Mouse (Mus musculus) neutrophil, adult 59 days (primary cell): ENCODE measurements around the gene Olfr94. TPM values are rescaled to one million over a fixed set of nuclear protein-coding genes. Genes with fewer than 3 reads are reported as not detected.

ENCODE experiments used
- total RNA-seq, 2 experiments: library from RNA; stranded (reverse); gene quantifications; 1 replicate in 1 of 2; 2 replicates in 1 of 2; pipeline ENCODE4 v1.2.4; 2023

Gene Olfr94
- not detected for total RNA-seq

GRCm38 (mm10) chr17:37200894-37201293 lies at the start of gene Olfr94:
Gene Olfr94 (minus strand): TSS chr17:37200994.

GRCm38 (mm10) chr17:37237230-37237629 lies 36.4 kb upstream of the Olfr94 start, which contains the start of gene Olfr97:
Gene Olfr97 (minus strand): TSS chr17:37237330.

GRCm38 (mm10) chr17:37219846-37220245 lies 19.1 kb upstream of the Olfr94 start, which contains the start of gene Olfr96:
Gene Olfr96 (plus strand): TSS chr17:37220146.

GRCm38 (mm10) chr17:37213018-37213417 lies 12.2 kb upstream of the Olfr94 start, which contains the start of gene Olfr95:
Gene Olfr95 (minus strand): TSS chr17:37213118.

GRCm38 (mm10) chr17:37193656-37194055 lies 7.1 kb downstream of the Olfr94 start, which contains the start of gene Ubd:
Gene Ubd (plus strand): TSS chr17:37193892.

GRCm38 (mm10) chr17:37161394-37161793 lies 39.4 kb downstream of the Olfr94 start, which contains the start of gene Olfr93:
Gene Olfr93 (minus strand): TSS chr17:37161494.

Other genes with a start within 250 kb of the Olfr94 start
- gene Ppp1r11, start 249.3 kb downstream of the Olfr94 start, total RNA-seq: 10 to 100 TPM; 35.3 to 41.2 TPM
- gene Znrd1, start 242.4 kb downstream of the Olfr94 start, total RNA-seq: 10 to 100 TPM; 30.2 to 31.6 TPM
- gene Znrd1as, start 242.4 kb downstream of the Olfr94 start, total RNA-seq: 1 to 10 TPM in 1 of 2 experiments, under 1 TPM in 1; 0.71 to 1.4 TPM
- not detected for gene 2410137M14Rik, start 219.8 kb downstream of the Olfr94 start, total RNA-seq
- not detected for gene H2-M5, start 211.5 kb downstream of the Olfr94 start, total RNA-seq
- not detected for gene Zfp57, start 199.8 kb downstream of the Olfr94 start, total RNA-seq
- gene Mog, start 177.6 kb downstream of the Olfr94 start, total RNA-seq: not detected
- 100 to 1,000 TPM; 119 to 127 TPM for gene Gabbr1, start 155.0 kb downstream of the Olfr94 start, total RNA-seq
- gene Olfr90, start 112.5 kb downstream of the Olfr94 start, total RNA-seq: not detected
- not detected for gene Olfr91, start 102.7 kb downstream of the Olfr94 start, total RNA-seq
- not detected for gene Olfr92, start 80.9 kb downstream of the Olfr94 start, total RNA-seq
- not detected for gene Olfr93, start 39.5 kb downstream of the Olfr94 start, total RNA-seq
- not detected for gene Ubd, start 7.1 kb downstream of the Olfr94 start, total RNA-seq
- gene Olfr95, start 12.1 kb upstream of the Olfr94 start, total RNA-seq: not detected
- gene Olfr96, start 19.2 kb upstream of the Olfr94 start, total RNA-seq: not detected
- not detected for gene Olfr97, start 36.3 kb upstream of the Olfr94 start, total RNA-seq
- gene Olfr98, start 62.8 kb upstream of the Olfr94 start, total RNA-seq: not detected
- 1 to 10 TPM; 5.8 to 6.0 TPM for gene H2-M3, start 69.2 kb upstream of the Olfr94 start, total RNA-seq
- not detected for gene Olfr99, start 82.5 kb upstream of the Olfr94 start, total RNA-seq
- gene Olfr101, start 103.3 kb upstream of the Olfr94 start, total RNA-seq: not detected
- gene Olfr102, start 116.1 kb upstream of the Olfr94 start, total RNA-seq: not detected
- not detected for gene Olfr103, start 138.7 kb upstream of the Olfr94 start, total RNA-seq
- not detected for gene Olfr104-ps, start 158.6 kb upstream of the Olfr94 start, total RNA-seq
- gene Olfr105-ps, start 178.0 kb upstream of the Olfr94 start, total RNA-seq: not detected
- gene Olfr106-ps, start 189.4 kb upstream of the Olfr94 start, total RNA-seq: not detected
- gene Olfr107, start 198.2 kb upstream of the Olfr94 start, total RNA-seq: not detected
- gene Olfr108, start 244.5 kb upstream of the Olfr94 start, total RNA-seq: not detected